Mouse (Mus musculus): ENCODE measurements around the gene Poln. TPM values are rescaled to one million over a fixed set of nuclear protein-coding genes. Genes with fewer than 3 reads are reported as not detected.
A peak's percentile ranks its signal among the peaks of the same experiment; 100 is the strongest.

Gene Poln
- total RNA-seq, 2 experiments from 2014 or later: 1.1 to 2.1 TPM

GRCm38 (mm10) chr5:33994671-33995625 is 174.3 kb downstream of the Poln start:
- TF ChIP-seq CTCF (IDR thresholded peaks at IDR 0.05): peak; percentile 46
- peak overlapping the region; percentile 71; the same call in 1 of the 2 replicates for H3K4me3 ChIP-seq
- DNase-seq: peak; percentile 38
- H3K27ac ChIP-seq: no peak overlapping the region
- intact Hi-C loops (cut with DNase I): no loop called here

DNA sequence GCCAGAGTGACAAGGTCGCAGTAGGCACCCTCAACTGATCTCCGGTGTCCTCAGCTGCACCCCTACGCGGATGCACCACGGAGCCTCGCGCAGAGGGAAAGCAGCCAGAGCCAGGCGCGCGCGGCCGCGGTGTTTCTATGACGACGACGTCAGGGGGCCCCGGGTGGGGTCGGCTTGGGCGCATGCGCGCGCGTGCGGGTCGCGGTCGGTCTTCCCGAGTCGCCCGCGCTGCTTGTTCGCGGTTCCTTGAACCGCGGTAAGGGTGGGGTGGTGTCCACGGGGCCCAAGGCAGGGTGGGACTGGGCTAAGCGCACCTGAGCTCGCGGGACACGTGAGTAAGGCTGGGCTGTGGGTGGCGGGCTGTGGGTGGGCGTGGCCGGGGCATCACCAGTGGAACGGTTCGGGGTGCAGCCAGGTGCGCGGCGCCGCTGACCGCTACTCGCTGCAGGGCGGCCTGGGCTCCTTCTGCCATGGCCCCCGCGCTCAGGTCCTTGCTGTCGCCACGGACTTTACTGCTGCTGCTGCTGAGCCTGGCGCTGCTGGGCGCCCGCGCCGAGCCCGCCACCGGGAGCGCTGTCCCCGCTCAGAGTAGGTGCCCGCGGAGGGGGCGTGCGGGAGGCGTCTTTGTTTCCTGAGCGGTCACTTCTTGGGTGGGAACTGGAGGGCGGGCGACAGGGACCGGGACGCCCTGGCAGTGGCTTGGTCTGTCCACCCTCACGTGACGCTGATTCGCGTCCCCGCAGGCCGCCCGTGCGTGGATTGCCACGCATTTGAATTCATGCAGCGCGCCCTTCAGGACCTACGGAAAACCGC is 185.7 kb downstream of the Poln start, which contains the start of gene Gm1673:
Gene Gm1673 (plus strand): TSS at position 125 of the 813 bp plus-strand sequence.
- Histone ChIP-seq H3K27ac (peak within 1 kb of the TSS; percentile 24; the same call in 1 of the 2 replicates), H3K4me3 (peak within 1 kb of the TSS; percentile 87)
- TF ChIP-seq CTCF (IDR thresholded peaks at IDR 0.05): peak; percentile 41; the same call in 1 of the 2 replicates
- DNase-seq: peak; percentile 74
- intact Hi-C loops (cut with DNase I): no loop called here

DNA sequence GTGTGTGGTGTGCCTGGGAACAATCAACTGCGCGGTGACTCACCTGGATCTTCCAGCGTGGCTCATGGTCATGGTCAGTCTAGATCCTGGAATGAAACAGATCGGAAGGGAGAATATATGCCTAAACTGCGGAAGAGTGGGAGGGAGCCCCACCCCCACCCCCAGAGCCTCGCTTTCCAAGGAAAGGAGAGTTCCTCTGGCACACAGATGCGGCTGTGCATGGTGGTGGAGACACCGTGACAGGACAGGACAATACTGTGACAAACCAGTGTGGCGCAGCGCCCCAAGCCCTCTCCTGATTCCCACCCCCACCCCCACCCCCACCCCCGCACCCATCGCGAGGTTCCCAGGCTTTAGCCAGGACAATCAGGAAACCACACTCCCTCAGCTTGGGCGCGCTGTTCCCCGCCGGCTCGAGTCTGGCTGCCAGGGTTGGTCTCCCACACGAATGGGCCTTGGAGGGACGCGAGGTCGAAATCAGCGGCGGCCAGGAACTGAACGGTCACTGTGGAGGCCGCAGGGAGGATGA is 186.5 kb downstream of the Poln start:
- H3K4me3 ChIP-seq: peak overlapping the region; percentile 87
- no peak for TF ChIP-seq CTCF (IDR thresholded peaks at IDR 0.05)
- peak overlapping the region; percentile 24; the same call in 1 of the 2 replicates for H3K27ac ChIP-seq
- no peak for DNase-seq
- intact Hi-C loops (cut with DNase I): no loop called here

DNA sequence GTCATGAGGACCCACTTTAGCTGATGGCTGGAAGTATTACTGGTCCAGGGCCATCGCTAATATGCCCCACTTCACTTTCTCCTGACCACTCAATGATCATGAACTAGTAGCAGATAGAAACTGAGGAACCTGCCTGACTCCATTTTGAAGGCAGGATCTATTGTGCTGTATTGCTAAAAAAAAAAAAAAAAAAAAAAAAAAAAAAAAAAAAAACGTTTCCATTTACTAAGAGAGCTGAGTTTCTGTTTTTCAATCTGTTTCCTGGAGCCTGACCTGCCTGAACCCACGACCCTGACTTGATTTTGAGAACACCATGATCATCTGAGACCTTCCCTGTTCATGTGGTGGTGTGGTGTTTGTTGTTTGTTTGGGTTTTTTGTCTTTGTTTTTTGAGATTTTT is 193.0 kb downstream of the Poln start:
- H3K4me3 ChIP-seq: no peak overlapping the region
- H3K27ac ChIP-seq: no peak overlapping the region
- intact Hi-C loops (cut with DNase I): no loop called here
- no peak for TF ChIP-seq CTCF (IDR thresholded peaks at IDR 0.05)
- DNase-seq: no peak

DNA sequence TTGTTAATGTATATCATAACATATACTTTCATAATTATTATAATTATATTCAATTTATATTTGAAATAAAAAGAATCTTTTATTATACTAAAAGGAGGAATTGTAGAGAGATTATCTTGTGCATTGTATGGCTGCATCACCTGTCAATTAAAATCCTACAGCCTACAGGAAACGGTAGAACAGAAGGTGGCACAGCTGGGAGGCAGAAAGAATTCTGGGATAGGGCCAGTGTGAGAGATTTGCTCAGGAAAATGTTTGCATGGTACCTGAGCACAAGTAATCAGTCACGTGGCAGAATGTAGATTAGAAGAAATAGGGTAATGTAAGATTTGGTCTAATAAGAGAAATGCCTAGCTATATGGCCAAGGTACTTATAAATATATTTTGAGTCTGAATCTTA is 194.5 kb downstream of the Poln start:
- intact Hi-C loops (cut with DNase I): no loop called here
- TF ChIP-seq CTCF (IDR thresholded peaks at IDR 0.05): no peak
- no peak for DNase-seq

GRCm38 (mm10) chr5:33959382-33959781 is 209.9 kb downstream of the Poln start:
- TF ChIP-seq CTCF (IDR thresholded peaks at IDR 0.05): no peak
- DNase-seq: no peak
- intact Hi-C loops (cut with DNase I): loop anchor here (10.0 kb wide), 1 partner anchor 105 kb away; no protein-coding TSS in a partner anchor
- Histone ChIP-seq H3K4me3 (no peak overlapping the region), H3K27ac (no peak overlapping the region)

More for the DNA sequence above, 194.5 kb downstream of the Poln start:
- Histone ChIP-seq H3K27ac (no peak overlapping the region), H3K4me3 (no peak overlapping the region)

Other genes starting within 250 kb of the Poln start
- 1 to 10 TPM; 7.1 to 8.2 TPM for gene Nelfa, start 233.0 kb downstream of the Poln start, total RNA-seq (2021)
- gene Gm1673, start 186.0 kb downstream of the Poln start, total RNA-seq (2021): not detected
- gene Nat8l, start 173.5 kb downstream of the Poln start, total RNA-seq (2021): under 1 TPM; 0.05 to 0.20 TPM
- 1 to 10 TPM; 3.2 to 4.2 TPM for gene Haus3, start 79 bp upstream of the Poln start, total RNA-seq (2021)
- 10 to 100 TPM; 25.8 to 35.6 TPM for gene Mxd4, start 18.3 kb upstream of the Poln start, total RNA-seq (2021)
- under 1 TPM; 0.36 to 0.64 TPM for gene Zfyve28, start 119.0 kb upstream of the Poln start, total RNA-seq (2021)
- not detected for gene Cfap99, start 119.2 kb upstream of the Poln start, total RNA-seq (2021)
- 10 to 100 TPM; 16.5 to 19.8 TPM for gene Rnf4, start 166.8 kb upstream of the Poln start, total RNA-seq (2021)
- 10 to 100 TPM; 16.5 to 17.7 TPM for gene Fam193a, start 200.5 kb upstream of the Poln start, total RNA-seq (2021)